In genomic region chr6:92784782-92785181, GRCm38 (mm10) we compare ENCODE assay signal across 8 mouse cellular contexts. TPM values are rescaled to one million over a fixed set of nuclear protein-coding genes. Genes with fewer than 3 reads are reported as not detected.
DNase-seq lines count a peak whose midpoint lies in the region; ATAC-seq lines count a peak whose summit lies in the region.

No protein-coding gene starts in this region.

- 15% methylated on average over 7 of the region's 7 CpGs for WGBS in intestine, embryonic 14.5 days
- 26% methylated on average over 7 of the region's 7 CpGs for WGBS in intestine, embryonic 16.5 days
- 14% methylated on average over 7 of the region's 7 CpGs for WGBS in midbrain, embryonic 15.5 days

- no peak overlapping the region for H3K9ac ChIP-seq in intestine, embryonic 14.5 days (ENCODE audit: low read length)
- no peak overlapping the region for H3K9ac ChIP-seq in intestine, embryonic 16.5 days (ENCODE audit: low read depth, low read length)
- H3K9ac ChIP-seq in midbrain, embryonic 15.5 days = no peak overlapping the region

- no peaks in the 10 kb centered on the region for H3K27me3 ChIP-seq in intestine, embryonic 14.5 days (replicated peaks; ENCODE audit: control insufficient read depth, insufficient read depth, low read length)
- H3K27me3 ChIP-seq in intestine, embryonic 16.5 days (replicated peaks; ENCODE audit: control insufficient read depth, insufficient read depth, low read length) = no peaks in the 10 kb centered on the region
- peaks cover 9% of the 10 kb centered on the region for H3K27me3 ChIP-seq in midbrain, embryonic 15.5 days (replicated peaks)

- no peak overlapping the region for H3K4me3 ChIP-seq in intestine, embryonic 14.5 days (ENCODE audit: low read depth, low read length)
- no peak overlapping the region for H3K4me3 ChIP-seq in intestine, embryonic 16.5 days (ENCODE audit: low read length)
- no peak overlapping the region for H3K4me3 ChIP-seq in midbrain, embryonic 15.5 days

- peak; percentile 88 for DNase-seq in intestine, embryonic 14.5 days (ENCODE audit: low spot score)
- DNase-seq in Muller cell, postnatal 12 days (ENCODE audit: inconsistent ontology term) = peak; percentile 35
- peak; percentile 55 for DNase-seq in heart, adult 8-10 months (ENCODE audit: low spot score)
- DNase-seq in left cerebral cortex, adult 18-20 months (ENCODE audit: low spot score in 2 of 2) = peak; percentile 47 to 68

- ATAC-seq in intestine, embryonic 14.5 days (replicated peaks; ENCODE audit: low FRiP score, low TSS enrichment, low read depth) = no peak; the same call in 1 of the 2 replicates
- no peak for ATAC-seq in intestine, embryonic 16.5 days
- peak; percentile 85 for ATAC-seq in common myeloid progenitor, adult 5-6 weeks (replicated peaks; ENCODE audit: low read depth, poor library complexity, severe bottlenecking)
- ATAC-seq in midbrain, embryonic 15.5 days (replicated peaks) = peak; percentile 38; the same call in 1 of the 2 replicates
- ATAC-seq in erythroid progenitor cell, adult 5-6 weeks (replicated peaks; ENCODE audit: low FRiP score, poor library complexity, severe bottlenecking) = no peak

- H3K4me2 ChIP-seq in intestine, embryonic 14.5 days (ENCODE audit: low read length) = no peak overlapping the region
- H3K4me2 ChIP-seq in intestine, embryonic 16.5 days (ENCODE audit: low read depth, low read length) = no peak overlapping the region
- H3K4me2 ChIP-seq in midbrain, embryonic 15.5 days = no peak overlapping the region

- H3K9me3 ChIP-seq in intestine, embryonic 14.5 days (ENCODE audit: control insufficient read depth, low read length) = no peaks in the 10 kb centered on the region
- H3K9me3 ChIP-seq in intestine, embryonic 16.5 days (ENCODE audit: control insufficient read depth, low read length) = no peaks in the 10 kb centered on the region
- H3K9me3 ChIP-seq in midbrain, embryonic 15.5 days = no peaks in the 10 kb centered on the region

- no peak overlapping the region for H3K27ac ChIP-seq in intestine, embryonic 14.5 days (ENCODE audit: low read depth)
- H3K27ac ChIP-seq in intestine, embryonic 16.5 days (ENCODE audit: low read length) = no peak overlapping the region
- no peak overlapping the region for H3K27ac ChIP-seq in midbrain, embryonic 15.5 days

- no peaks in the 10 kb centered on the region for H3K36me3 ChIP-seq in intestine, embryonic 14.5 days (ENCODE audit: control insufficient read depth, insufficient read depth, low read length)
- H3K36me3 ChIP-seq in intestine, embryonic 16.5 days (ENCODE audit: control insufficient read depth, insufficient read depth, low read length) = no peaks in the 10 kb centered on the region
- H3K36me3 ChIP-seq in midbrain, embryonic 15.5 days (replicated peaks) = no peaks in the 10 kb centered on the region

- no peaks in the 10 kb centered on the region for H3K4me1 ChIP-seq in intestine, embryonic 14.5 days (replicated peaks; ENCODE audit: control insufficient read depth, insufficient read depth, low read length)
- H3K4me1 ChIP-seq in intestine, embryonic 16.5 days (ENCODE audit: control insufficient read depth, insufficient read depth, low read length) = no peaks in the 10 kb centered on the region
- H3K4me1 ChIP-seq in midbrain, embryonic 15.5 days = peaks cover 11% of the 10 kb centered on the region; the same call in 1 of the 2 replicates

RNA-seq across cellular contexts. Expression of gene A730049H05Rik, which starts 31.5 kb away (rescaled TPM):
- polyA plus RNA-seq in intestine, embryonic 14.5 days (2014; fragmentation: Nextera tagmentation; extraction: Ambion mirVana) = 0.24 and 0.42 TPM in 2 replicates
- polyA plus RNA-seq in intestine, embryonic 16.5 days (2015; fragmentation: Nextera tagmentation; extraction: Ambion mirVana) = 0.27 and 0.38 TPM in 2 replicates
- not detected in 2 replicates for total RNA-seq in common myeloid progenitor, adult 5-6 weeks (2017)
- total RNA-seq in heart, adult 8-10 months (2022) = under 1 TPM; 0.11 to 0.22 (median 0.16) TPM
- not detected for total RNA-seq in left cerebral cortex, adult 18-20 months (2021)
- polyA plus RNA-seq in midbrain, embryonic 15.5 days (2015; fragmentation: Nextera tagmentation; extraction: Ambion mirVana) = 0.40 and 0.60 TPM in 2 replicates
- not detected in 2 replicates for total RNA-seq in erythroid progenitor cell, adult 5-6 weeks (2015; ENCODE audit: low replicate concordance)
- not detected in 2 replicates for total RNA-seq in erythroid progenitor cell, adult 5-6 weeks (2017; ENCODE audit: low replicate concordance)

Comparison
In these comparisons a context has a peak if more than half of its experiments do, and no peak if none do; other contexts are left out.
1. ATAC-seq: peak in common myeloid progenitor, adult 5-6 weeks (single experiment) and midbrain, embryonic 15.5 days (single experiment); none in intestine, embryonic 14.5 days (single experiment), intestine, embryonic 16.5 days (single experiment) and erythroid progenitor cell, adult 5-6 weeks (single experiment).
2. DNase-seq: peak in every context shown above with its lines; median percentile 88 in intestine, embryonic 14.5 days; 58 in left cerebral cortex, adult 18-20 months; 55 in heart, adult 8-10 months; 35 in Muller cell, postnatal 12 days.